Mouse (Mus musculus): ENCODE data around the gene Gm5901. TPM values are rescaled to one million over a fixed set of nuclear protein-coding genes. Genes with fewer than 3 reads are reported as not detected.
A peak's percentile ranks its signal among the peaks of the same experiment; 100 is the strongest.

Gm5901 gene
- total and polyA plus RNA-seq, 2 experiments from 2014 or later: not detected

DNA sequence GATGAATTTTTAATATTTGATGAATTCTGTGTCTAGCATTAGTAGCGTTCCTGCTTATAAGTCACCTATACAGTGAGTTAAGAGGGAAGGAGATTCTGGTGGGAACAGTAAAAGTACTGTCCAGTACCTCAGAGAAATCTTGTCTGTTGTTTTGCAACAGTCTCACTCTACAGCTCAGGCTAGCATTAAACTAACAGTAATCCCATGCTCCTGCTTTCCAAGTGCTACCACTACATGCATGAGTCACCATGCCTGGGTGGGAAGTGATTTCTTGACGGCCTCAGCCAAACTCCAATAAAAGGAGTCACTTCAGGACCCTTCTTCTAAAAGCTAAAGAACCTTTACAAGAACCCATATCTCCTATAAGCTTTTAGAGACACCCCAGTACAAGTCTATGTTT, 13.1 kb upstream of the Gm5901 start:
- Histone ChIP-seq H3K4me2 (ENCODE audit: low read depth, low read length) (no peak overlapping the region), H3K27me3 (ENCODE audit: control insufficient read depth, insufficient read depth, low read length) (no peaks in the 10 kb centered on the region), H3K27ac (ENCODE audit: low read depth) (no peak overlapping the region), H3K4me3 (ENCODE audit: low read depth, low read length) (no peak overlapping the region), H3K4me1 (ENCODE audit: control insufficient read depth, insufficient read depth) (no peaks in the 10 kb centered on the region), H3K9me3 (replicated peaks; ENCODE audit: control insufficient read depth, low read length) (no peaks in the 10 kb centered on the region), H3K36me3 (replicated peaks; ENCODE audit: control insufficient read depth, insufficient read depth, low read length) (no peaks in the 10 kb centered on the region), H3K9ac (replicated peaks; ENCODE audit: low read depth, low read length) (no peak overlapping the region)
- no peak for DNase-seq (ENCODE audit: low spot score)
- TF ChIP-seq CTCF (IDR thresholded peaks at IDR 0.05; ENCODE audit: low read depth) (no peak), EP300 (IDR thresholded peaks at IDR 0.05; ENCODE audit: low read depth) (no peak)
- 62% methylated on average over 2 of the region's 2 CpGs for WGBS
- ATAC-seq (ENCODE audit: insufficient read depth, low read depth): no peak

DNA sequence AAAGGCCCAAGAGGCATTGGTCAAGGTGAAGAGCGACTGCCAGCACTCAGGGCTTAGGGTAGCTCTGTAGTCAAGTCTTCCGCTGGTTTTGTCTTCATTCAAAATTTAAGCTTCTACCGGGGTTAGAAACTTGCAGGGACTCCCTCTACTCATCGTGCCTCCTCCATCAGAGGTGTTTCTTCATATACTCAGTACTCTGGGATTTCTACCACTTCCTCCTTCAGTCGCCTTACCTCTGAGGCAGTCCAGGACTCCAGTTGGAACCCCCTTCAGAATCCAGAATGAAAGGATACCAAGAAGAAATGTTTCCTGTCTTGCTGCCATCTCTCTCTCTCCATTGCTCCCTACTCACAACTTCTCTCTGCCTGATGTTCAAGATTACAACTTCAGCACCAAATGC, 7.6 kb upstream of the Gm5901 start:
- H3K4me3 ChIP-seq (ENCODE audit: low read depth, low read length): no peak overlapping the region
- ATAC-seq (ENCODE audit: insufficient read depth, low read depth) (no peak), DNase-seq (ENCODE audit: low spot score) (no peak)
- no peaks in the 10 kb centered on the region for H3K9me3 ChIP-seq (replicated peaks; ENCODE audit: control insufficient read depth, low read length)
- no peaks in the 10 kb centered on the region for H3K27me3 ChIP-seq (ENCODE audit: control insufficient read depth, insufficient read depth, low read length)
- H3K4me2 ChIP-seq (ENCODE audit: low read depth, low read length): no peak overlapping the region
- no peak for TF ChIP-seq EP300 (IDR thresholded peaks at IDR 0.05; ENCODE audit: low read depth)
- TF ChIP-seq CTCF (IDR thresholded peaks at IDR 0.05; ENCODE audit: low read depth): no peak
- H3K4me1 ChIP-seq (ENCODE audit: control insufficient read depth, insufficient read depth): no peaks in the 10 kb centered on the region
- no peak overlapping the region for H3K27ac ChIP-seq (ENCODE audit: low read depth)
- no peaks in the 10 kb centered on the region; the same call in 1 of the 2 replicates for H3K36me3 ChIP-seq (replicated peaks; ENCODE audit: control insufficient read depth, insufficient read depth, low read length)
- no peak overlapping the region for H3K9ac ChIP-seq (replicated peaks; ENCODE audit: low read depth, low read length)
- 82% methylated on average over 5 of the region's 5 CpGs for WGBS

DNA sequence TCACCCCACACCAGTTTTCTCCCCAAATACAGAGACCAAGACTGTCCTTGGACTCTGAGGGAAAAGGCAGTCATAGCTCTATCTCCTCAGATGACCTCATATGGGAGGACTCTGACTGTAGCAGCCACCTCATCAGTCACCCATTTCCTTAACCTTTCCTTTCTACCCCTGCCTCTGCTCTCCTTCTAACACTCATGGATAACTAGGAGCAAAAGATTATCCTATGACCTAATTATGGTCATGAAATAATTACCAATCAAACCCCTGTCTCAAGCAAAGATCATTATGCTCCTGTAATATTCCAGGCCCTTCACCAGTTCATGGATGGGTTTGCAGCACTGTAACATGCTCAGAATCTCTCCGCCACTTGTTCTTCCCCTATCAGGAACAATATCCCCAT, 6.9 kb upstream of the Gm5901 start, which contains the start of gene Olfr692:
Gene Olfr692 (plus strand): TSS at position 301 of the 400 bp plus-strand sequence.
- Histone ChIP-seq H3K4me2 (ENCODE audit: low read depth, low read length) (no peak within 1 kb of the TSS), H3K4me3 (ENCODE audit: low read depth, low read length) (no peak within 1 kb of the TSS), H3K36me3 (replicated peaks; ENCODE audit: control insufficient read depth, insufficient read depth, low read length) (no peaks in the 10 kb centered on the region; the same call in 1 of the 2 replicates), H3K9ac (replicated peaks; ENCODE audit: low read depth, low read length) (no peak within 1 kb of the TSS), H3K9me3 (replicated peaks; ENCODE audit: control insufficient read depth, low read length) (no peaks in the 10 kb centered on the region), H3K4me1 (ENCODE audit: control insufficient read depth, insufficient read depth) (0 out of 2 replicates have a peak, but pooled peaks cover 3% of the 10 kb centered on the region), H3K27ac (ENCODE audit: low read depth) (no peak within 1 kb of the TSS), H3K27me3 (ENCODE audit: control insufficient read depth, insufficient read depth, low read length) (no peaks in the 10 kb centered on the region)
- TF ChIP-seq EP300 (IDR thresholded peaks at IDR 0.05; ENCODE audit: low read depth) (no peak), CTCF (IDR thresholded peaks at IDR 0.05; ENCODE audit: low read depth) (no peak)
- DNase-seq (ENCODE audit: low spot score) (no peak), ATAC-seq (ENCODE audit: insufficient read depth, low read depth) (no peak)
- WGBS: 72% methylated on average over 1 of the region's 1 CpGs

DNA sequence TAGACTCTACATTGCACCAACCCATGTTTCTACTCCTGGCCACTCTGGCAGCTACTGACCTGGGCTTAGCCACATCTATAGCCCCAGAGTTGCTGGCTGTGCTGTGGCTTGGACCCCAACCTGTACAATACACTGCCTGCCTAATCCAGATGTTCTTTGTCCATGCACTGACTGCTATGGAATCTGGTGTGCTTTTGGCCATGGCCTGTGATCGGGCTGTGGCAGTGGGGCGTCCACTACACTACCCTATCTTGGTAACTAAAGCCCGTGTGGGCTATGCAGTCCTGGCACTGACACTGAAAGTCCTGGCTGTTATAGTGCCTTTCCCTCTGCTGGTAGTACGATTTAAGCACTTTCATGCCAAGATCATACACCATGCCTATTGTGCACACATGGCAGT, 6.3 kb upstream of the Gm5901 start:
- H3K36me3 ChIP-seq (replicated peaks; ENCODE audit: control insufficient read depth, insufficient read depth, low read length): no peaks in the 10 kb centered on the region; the same call in 1 of the 2 replicates
- ATAC-seq (ENCODE audit: insufficient read depth, low read depth) (no peak), DNase-seq (ENCODE audit: low spot score) (no peak)
- WGBS: 89% methylated on average over 4 of the region's 4 CpGs
- H3K9ac ChIP-seq (replicated peaks; ENCODE audit: low read depth, low read length): no peak overlapping the region
- H3K4me1 ChIP-seq (ENCODE audit: control insufficient read depth, insufficient read depth): 0 out of 2 replicates have a peak, but pooled peaks cover 9% of the 10 kb centered on the region
- no peak for TF ChIP-seq EP300 (IDR thresholded peaks at IDR 0.05; ENCODE audit: low read depth)
- no peaks in the 10 kb centered on the region for H3K9me3 ChIP-seq (replicated peaks; ENCODE audit: control insufficient read depth, low read length)
- H3K4me3 ChIP-seq (ENCODE audit: low read depth, low read length): no peak overlapping the region
- H3K27me3 ChIP-seq (ENCODE audit: control insufficient read depth, insufficient read depth, low read length): no peaks in the 10 kb centered on the region
- no peak overlapping the region for H3K27ac ChIP-seq (ENCODE audit: low read depth)
- no peak overlapping the region for H3K4me2 ChIP-seq (ENCODE audit: low read depth, low read length)

DNA sequence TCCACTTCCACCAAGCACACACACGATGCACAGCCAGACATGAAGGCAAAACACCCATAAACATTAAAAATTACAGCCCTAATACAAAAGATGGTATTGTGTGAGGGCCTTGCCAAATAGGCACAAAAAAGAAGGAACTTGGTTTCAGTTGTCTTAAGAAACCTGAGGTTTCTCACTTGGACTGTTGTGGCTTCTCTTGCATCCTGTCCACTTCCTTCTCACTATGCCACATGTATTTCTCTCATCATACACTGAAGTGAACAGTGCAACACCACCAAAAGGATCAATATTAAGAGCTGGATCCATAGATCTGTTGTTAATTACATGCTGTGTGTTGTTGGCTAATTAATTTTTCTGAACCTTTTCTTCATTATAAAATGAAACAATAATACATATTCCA, 1.9 kb upstream of the Gm5901 start:
- no peak for TF ChIP-seq EP300 (IDR thresholded peaks at IDR 0.05; ENCODE audit: low read depth)
- TF ChIP-seq CTCF (IDR thresholded peaks at IDR 0.05; ENCODE audit: low read depth): no peak
- no peaks in the 10 kb centered on the region for H3K9me3 ChIP-seq (replicated peaks; ENCODE audit: control insufficient read depth, low read length)
- no peak for ATAC-seq (ENCODE audit: insufficient read depth, low read depth)
- H3K4me1 ChIP-seq (ENCODE audit: control insufficient read depth, insufficient read depth): 0 out of 2 replicates have a peak, but pooled peaks cover 14% of the 10 kb centered on the region
- H3K27me3 ChIP-seq (ENCODE audit: control insufficient read depth, insufficient read depth, low read length): no peaks in the 10 kb centered on the region
- DNase-seq (ENCODE audit: low spot score): no peak
- peak overlapping the region; percentile 53; the same call in 1 of the 2 replicates for H3K27ac ChIP-seq (ENCODE audit: low read depth)
- 90% methylated on average over 1 of the region's 1 CpGs for WGBS
- no peak overlapping the region for H3K4me3 ChIP-seq (ENCODE audit: low read depth, low read length)
- no peak overlapping the region for H3K9ac ChIP-seq (replicated peaks; ENCODE audit: low read depth, low read length)
- no peak overlapping the region for H3K4me2 ChIP-seq (ENCODE audit: low read depth, low read length)
- peaks cover 19% of the 10 kb centered on the region for H3K36me3 ChIP-seq (replicated peaks; ENCODE audit: control insufficient read depth, insufficient read depth, low read length)

DNA sequence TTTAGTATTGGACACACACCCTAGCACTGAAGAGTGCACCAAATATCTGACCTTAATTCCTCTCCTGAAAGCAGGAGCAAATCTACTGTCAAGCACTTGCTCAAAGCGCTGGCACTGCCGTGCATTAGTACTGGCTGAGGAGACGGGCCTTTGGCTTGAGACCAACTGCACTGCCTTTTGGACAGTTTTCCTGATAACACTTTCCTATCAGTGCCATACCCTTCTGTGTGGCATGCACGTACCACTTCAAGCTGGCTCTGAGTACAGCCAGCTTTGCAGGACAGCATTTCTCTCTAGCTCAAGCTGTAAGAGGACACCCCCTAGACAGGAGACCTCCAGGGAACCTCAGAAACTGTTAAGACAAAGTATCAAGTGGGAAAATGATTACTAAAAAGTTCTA, 1.3 kb upstream of the Gm5901 start:
- Histone ChIP-seq H3K4me1 (ENCODE audit: control insufficient read depth, insufficient read depth) (0 out of 2 replicates have a peak, but pooled peaks cover 14% of the 10 kb centered on the region), H3K27ac (ENCODE audit: low read depth) (peak overlapping the region; percentile 53; the same call in 1 of the 2 replicates), H3K36me3 (replicated peaks; ENCODE audit: control insufficient read depth, insufficient read depth, low read length) (peaks cover 25% of the 10 kb centered on the region), H3K4me2 (ENCODE audit: low read depth, low read length) (no peak overlapping the region), H3K27me3 (ENCODE audit: control insufficient read depth, insufficient read depth, low read length) (no peaks in the 10 kb centered on the region), H3K9ac (replicated peaks; ENCODE audit: low read depth, low read length) (no peak overlapping the region), H3K9me3 (replicated peaks; ENCODE audit: control insufficient read depth, low read length) (no peaks in the 10 kb centered on the region), H3K4me3 (ENCODE audit: low read depth, low read length) (no peak overlapping the region)
- 25% methylated on average over 4 of the region's 4 CpGs for WGBS
- DNase-seq (ENCODE audit: low spot score): peak; percentile 65
- ATAC-seq (ENCODE audit: insufficient read depth, low read depth): peak; percentile 89
- no peak for TF ChIP-seq CTCF (IDR thresholded peaks at IDR 0.05; ENCODE audit: low read depth)
- TF ChIP-seq EP300 (IDR thresholded peaks at IDR 0.05; ENCODE audit: low read depth): no peak; the same call in 1 of the 2 replicates

All from heart, postnatal 0 days (tissue).